Comparison of ENCODE assay signal across 17 mouse cellular contexts in genomic region chr16:38591506-38591905, GRCm38 (mm10). TPM values are rescaled to one million over a fixed set of nuclear protein-coding genes. Genes with fewer than 3 reads are reported as not detected.
DNase-seq lines count a peak whose midpoint lies in the region; ATAC-seq and TF ChIP-seq lines count a peak whose summit lies in the region.
"Had no signal": no experiment of that assay in that cellular context is flagged by ENCODE, and none has a peak within 500 bp of the region (broad histone marks: within the 10 kb centered on the region; RNA-seq: fewer than 3 reads in every experiment).

No protein-coding gene starts in this region.

- H3K27ac ChIP-seq in heart, embryonic 14.5 days (replicated peaks in 1 of 2; ENCODE audit: control insufficient read depth in 1 of 2, insufficient read depth in 1 of 2, low read depth in 2 of 2, low read length in 2 of 2), result 0 out of 4 replicates have a peak overlapping the region, but pooled peaks have one; percentile 16 to 17
- H3K27ac ChIP-seq in left cerebral cortex, adult 2 months, result peak overlapping the region; percentile 50
- peak overlapping the region; percentile 59 for H3K27ac ChIP-seq in brown adipose tissue, adult 24 weeks (replicated peaks; ENCODE audit: low read depth, low read length)
- H3K27ac ChIP-seq: embryonic facial prominence, embryonic 12.5 days; hindbrain, embryonic 13.5 days; liver, embryonic 14.5 days; midbrain, embryonic 12.5 days; stomach, embryonic 15.5 days had no signal

- H3K27me3 ChIP-seq in heart, embryonic 14.5 days (ENCODE audit: control insufficient read depth, insufficient read depth, low read length), result no peaks in the 10 kb centered on the region
- H3K27me3 ChIP-seq: embryonic facial prominence, embryonic 12.5 days; hindbrain, embryonic 13.5 days; midbrain, embryonic 12.5 days; stomach, embryonic 15.5 days had no signal

- WGBS in heart, embryonic 14.5 days, result 48% methylated on average over 3 of the region's 3 CpGs

- H3K9ac ChIP-seq in heart, embryonic 14.5 days (ENCODE audit: low read length), result no peak overlapping the region
- H3K9ac ChIP-seq: embryonic facial prominence, embryonic 12.5 days; hindbrain, embryonic 13.5 days; liver, embryonic 14.5 days; midbrain, embryonic 12.5 days; stomach, embryonic 15.5 days had no signal

- H3K4me1 ChIP-seq in heart, embryonic 14.5 days (ENCODE audit: control insufficient read depth in 2 of 2, insufficient read depth in 2 of 2, low read length in 2 of 2), result no peaks in the 10 kb centered on the region
- H3K4me1 ChIP-seq in brown adipose tissue, adult 24 weeks (ENCODE audit: control insufficient read depth, insufficient read depth, insufficient read length, low read length), result peaks cover 2% of the 10 kb centered on the region; the same call in 1 of the 2 replicates
- H3K4me1 ChIP-seq: embryonic facial prominence, embryonic 12.5 days; hindbrain, embryonic 13.5 days; midbrain, embryonic 12.5 days; stomach, embryonic 15.5 days had no signal

- no peak; the same call in none of the 2 replicates for TF ChIP-seq CTCF in left cerebral cortex, adult 2 months (IDR thresholded peaks at IDR 0.05)

- no peak overlapping the region for H3K4me2 ChIP-seq in heart, embryonic 14.5 days (ENCODE audit: low read length)
- H3K4me2 ChIP-seq: embryonic facial prominence, embryonic 12.5 days; hindbrain, embryonic 13.5 days; midbrain, embryonic 12.5 days; stomach, embryonic 15.5 days had no signal

- no peak for DNase-seq in heart, adult 18-20 months
- no peak for DNase-seq in left cerebral cortex, adult 2 months (ENCODE audit: extremely low spot score in 1 of 2, low spot score in 2 of 2)
- no peak for DNase-seq in left cerebral cortex, postnatal 4 days
- peak; percentile 38 for DNase-seq in R1 (ENCODE audit: low read depth, low spot score)
- no peak for DNase-seq in Muller cell, postnatal 12 days (ENCODE audit: inconsistent ontology term)
- DNase-seq: adrenal gland, postnatal 36 days; cerebellum, adult 11 months; cerebellum, adult 9-11 months; thymus, adult 2 months; thymus, postnatal 4 days had no signal

- no peak overlapping the region for H3K4me3 ChIP-seq in heart, embryonic 14.5 days (ENCODE audit: control insufficient read depth in 1 of 2, insufficient read depth in 1 of 2, low read depth in 1 of 2, low read length in 2 of 2)
- no peak overlapping the region for H3K4me3 ChIP-seq in left cerebral cortex, adult 2 months
- H3K4me3 ChIP-seq in brown adipose tissue, adult 24 weeks (ENCODE audit: insufficient read depth, low read depth, low read length), result no peak overlapping the region
- H3K4me3 ChIP-seq: embryonic facial prominence, embryonic 12.5 days; hindbrain, embryonic 13.5 days; midbrain, embryonic 12.5 days; stomach, embryonic 15.5 days had no signal

- H3K36me3 ChIP-seq in heart, embryonic 14.5 days (ENCODE audit: control insufficient read depth, insufficient read depth, low read length), result peaks cover 74% of the 10 kb centered on the region

- no peaks in the 10 kb centered on the region for H3K9me3 ChIP-seq in heart, embryonic 14.5 days (ENCODE audit: control insufficient read depth, low read length)
- H3K9me3 ChIP-seq: embryonic facial prominence, embryonic 12.5 days; hindbrain, embryonic 13.5 days; midbrain, embryonic 12.5 days; stomach, embryonic 15.5 days had no signal

- no peak for ATAC-seq in heart, embryonic 14.5 days (ENCODE audit: insufficient number of reproducible peaks, insufficient read depth, low FRiP score, low read depth)

- intact Hi-C loops in left cerebral cortex, adult 2 months (cut with DNase I), result no loop called here
- intact Hi-C loops in left cerebral cortex, postnatal 4 days (cut with DNase I), result no loop called here

RNA-seq across cellular contexts. Expression of gene Tmem39a, which starts 33.0 kb away (rescaled TPM):
- polyA plus RNA-seq in heart, embryonic 14.5 days (2014; fragmentation: Nextera tagmentation; extraction: Ambion mirVana), result 52.7 and 63.8 TPM in 2 replicates
- total RNA-seq in heart, adult 18-20 months (2021), result 10 to 100 TPM; 19.1 to 23.9 TPM
- total RNA-seq in left cerebral cortex, adult 2 months (2021), result 10 to 100 TPM; 23.5 to 24.9 TPM
- 10 to 100 TPM; 26.2 to 27.2 TPM for total RNA-seq in left cerebral cortex, postnatal 4 days (2021)
- polyA plus RNA-seq in brown adipose tissue, adult 24 weeks (2012; ENCODE audit: insufficient read depth, insufficient read length, missing spikeins), result 24.1 and 30.9 TPM in 2 replicates

RNA-seq across cellular contexts. Expression of gene Poglut1, which starts 41.4 kb away (rescaled TPM):
- polyA plus RNA-seq in heart, embryonic 14.5 days (2014; fragmentation: Nextera tagmentation; extraction: Ambion mirVana), result 29.1 and 30.4 TPM in 2 replicates
- 10 to 100 TPM; 10.5 to 13.2 TPM for total RNA-seq in heart, adult 18-20 months (2021)
- 10 to 100 TPM; 41.8 to 44.0 TPM for total RNA-seq in left cerebral cortex, adult 2 months (2021)
- total RNA-seq in left cerebral cortex, postnatal 4 days (2021), result 10 to 100 TPM; 33.3 to 35.5 TPM
- 10.1 and 14.5 TPM in 2 replicates for polyA plus RNA-seq in brown adipose tissue, adult 24 weeks (2012; ENCODE audit: insufficient read depth, insufficient read length, missing spikeins)
